Mouse (Mus musculus): ENCODE data around the gene Pex1. TPM values are rescaled to one million over a fixed set of nuclear protein-coding genes. Genes with fewer than 3 reads are reported as not detected.
"Not testable (repeated sequence)": the region's sequence is repeated elsewhere in the genome, so short reads cannot be mapped to it uniquely, and the experiment has no call there.

The Pex1 gene
- 16.6 and 38.2 TPM in 2 replicates for total RNA-seq (2014; fragmentation: Nextera tagmentation)
- 20.7 and 22.1 TPM in 2 replicates for total RNA-seq (2017)

- ATAC-seq (replicated peaks; ENCODE audit: low FRiP score, low TSS enrichment, poor library complexity, severe bottlenecking) = peak; percentile 94
Observed at GRCm38 (mm10) chr5:3595693-3596398, at the start of gene Pex1. TSS of gene Pex1 (plus strand) at chr5:3596066.

- ATAC-seq (replicated peaks; ENCODE audit: low FRiP score, low TSS enrichment, poor library complexity, severe bottlenecking) = no peak
Observed at GRCm38 (mm10) chr5:3546226-3546625, 49.6 kb upstream of the Pex1 start.

GRCm38 (mm10) chr5:3551481-3551880 is 44.4 kb upstream of the Pex1 start:
- ATAC-seq (replicated peaks; ENCODE audit: low FRiP score, low TSS enrichment, poor library complexity, severe bottlenecking) = no peak

- ATAC-seq (replicated peaks; ENCODE audit: low FRiP score, low TSS enrichment, poor library complexity, severe bottlenecking) = no peak
Observed at GRCm38 (mm10) chr5:3554198-3554597, 41.7 kb upstream of the Pex1 start.

- ATAC-seq (replicated peaks; ENCODE audit: low FRiP score, low TSS enrichment, poor library complexity, severe bottlenecking) = no peak
Observed at GRCm38 (mm10) chr5:3571266-3571665, 24.6 kb upstream of the Pex1 start, which contains the start of gene 1700109H08Rik. TSS of gene 1700109H08Rik (plus strand) at chr5:3571566.

GRCm38 (mm10) chr5:3574825-3575224 is 21.0 kb upstream of the Pex1 start:
- 0 out of 2 replicates have a peak, but pooled peaks have one; percentile 54 for ATAC-seq (replicated peaks; ENCODE audit: low FRiP score, low TSS enrichment, poor library complexity, severe bottlenecking)

GRCm38 (mm10) chr5:3577939-3578338 is 17.9 kb upstream of the Pex1 start:
- ATAC-seq (replicated peaks; ENCODE audit: low FRiP score, low TSS enrichment, poor library complexity, severe bottlenecking) = no peak

- ATAC-seq (replicated peaks; ENCODE audit: low FRiP score, low TSS enrichment, poor library complexity, severe bottlenecking) = no peak
Observed at GRCm38 (mm10) chr5:3579066-3579465, 16.8 kb upstream of the Pex1 start.

- ATAC-seq (replicated peaks; ENCODE audit: low FRiP score, low TSS enrichment, poor library complexity, severe bottlenecking) = peak; percentile 85
Observed at GRCm38 (mm10) chr5:3596399-3596766, 517 bp downstream of the Pex1 start, which contains the start of gene Rbm48. TSS of gene Rbm48 (minus strand) at chr5:3596585.

GRCm38 (mm10) chr5:3597171-3597570 is 1.3 kb downstream of the Pex1 start:
- no peak for ATAC-seq (replicated peaks; ENCODE audit: low FRiP score, low TSS enrichment, poor library complexity, severe bottlenecking)

GRCm38 (mm10) chr5:3598766-3599165 is 2.9 kb downstream of the Pex1 start:
- ATAC-seq (replicated peaks; ENCODE audit: low FRiP score, low TSS enrichment, poor library complexity, severe bottlenecking) = no peak

GRCm38 (mm10) chr5:3600298-3600697 is 4.4 kb downstream of the Pex1 start:
- ATAC-seq (replicated peaks; ENCODE audit: low FRiP score, low TSS enrichment, poor library complexity, severe bottlenecking) = no peak

GRCm38 (mm10) chr5:3600790-3601189 is 4.9 kb downstream of the Pex1 start:
- ATAC-seq (replicated peaks; ENCODE audit: low FRiP score, low TSS enrichment, poor library complexity, severe bottlenecking) = no peak

- no peak for ATAC-seq (replicated peaks; ENCODE audit: low FRiP score, low TSS enrichment, poor library complexity, severe bottlenecking)
Observed at GRCm38 (mm10) chr5:3607114-3607513, 11.2 kb downstream of the Pex1 start.

GRCm38 (mm10) chr5:3609241-3609640 is 13.4 kb downstream of the Pex1 start:
- no peak for ATAC-seq (replicated peaks; ENCODE audit: low FRiP score, low TSS enrichment, poor library complexity, severe bottlenecking)

- not testable (repeated sequence) for ATAC-seq (replicated peaks; ENCODE audit: low FRiP score, low TSS enrichment, poor library complexity, severe bottlenecking)
Observed at GRCm38 (mm10) chr5:3611835-3612234, 16.0 kb downstream of the Pex1 start.

- no peak for ATAC-seq (replicated peaks; ENCODE audit: low FRiP score, low TSS enrichment, poor library complexity, severe bottlenecking)
Observed at GRCm38 (mm10) chr5:3620486-3620885, 24.6 kb downstream of the Pex1 start.

GRCm38 (mm10) chr5:3630055-3630454 is 34.2 kb downstream of the Pex1 start:
- no peak for ATAC-seq (replicated peaks; ENCODE audit: low FRiP score, low TSS enrichment, poor library complexity, severe bottlenecking)

- peak; percentile 58 for ATAC-seq (replicated peaks; ENCODE audit: low FRiP score, low TSS enrichment, poor library complexity, severe bottlenecking)
Observed at GRCm38 (mm10) chr5:3631512-3632271, 35.8 kb downstream of the Pex1 start.

GRCm38 (mm10) chr5:3632285-3632684 is 36.4 kb downstream of the Pex1 start:
- 0 out of 2 replicates have a peak, but pooled peaks have one; percentile 41 for ATAC-seq (replicated peaks; ENCODE audit: low FRiP score, low TSS enrichment, poor library complexity, severe bottlenecking)

- no peak for ATAC-seq (replicated peaks; ENCODE audit: low FRiP score, low TSS enrichment, poor library complexity, severe bottlenecking)
Observed at GRCm38 (mm10) chr5:3633315-3633714, 37.4 kb downstream of the Pex1 start.
